Mouse (Mus musculus) liver, embryonic 16.5 days (tissue): ENCODE data around the gene Fbf1. TPM values are rescaled to one million over a fixed set of nuclear protein-coding genes. Genes with fewer than 3 reads are reported as not detected.
A peak's percentile ranks its signal among the peaks of the same experiment; 100 is the strongest.

ENCODE experiments used
- ATAC-seq: fragments of 200-750 bp; cut with Nextera tagmentation; 2 replicates; pipeline ENCODE4 v1.8.0; 2017; ENCODE audit warnings: low read depth, mild to moderate bottlenecking, moderate number of reproducible peaks, moderate library complexity
- H3K27ac ChIP-seq: fragments of 300-500 bp; sonication (generic); 2 replicates; pipeline ENCODE4 v1.5.1; 2014; ENCODE audit warnings: mild to moderate bottlenecking, low read length
- H3K27me3 ChIP-seq: fragments of 300-500 bp; sonication (generic); 2 replicates; pipeline ENCODE4 v1.6.1; 2014; ENCODE audit warnings: low read depth, low read length, mixed read lengths; ENCODE audit not compliant: control insufficient read depth, insufficient read depth
- H3K36me3 ChIP-seq: fragments of 300-500 bp; sonication (generic); 2 replicates; pipeline ENCODE4 v1.6.1; 2014; ENCODE audit warnings: mild to moderate bottlenecking; ENCODE audit not compliant: control insufficient read depth, insufficient read depth
- H3K4me1 ChIP-seq: fragments of 300-500 bp; sonication (generic); 2 replicates; pipeline ENCODE4 v1.6.1; 2014; ENCODE audit warnings: low read depth, low read length, mixed read lengths; ENCODE audit not compliant: control insufficient read depth
- H3K4me2 ChIP-seq: fragments of 300-500 bp; sonication (generic); 2 replicates; pipeline ENCODE4 v1.6.1; 2014; ENCODE audit warnings: low read depth, low read length, mixed read lengths
- H3K4me3 ChIP-seq: fragments of 300-500 bp; sonication (generic); 2 replicates; pipeline ENCODE4 v1.5.1; 2014; ENCODE audit warnings: low read depth, mild to moderate bottlenecking, low read length
- H3K9ac ChIP-seq: fragments of 300-500 bp; sonication (generic); 2 replicates; pipeline ENCODE4 v1.6.1; 2014; ENCODE audit warnings: low read depth, low read length
- H3K9me3 ChIP-seq: fragments of 300-500 bp; sonication (generic); replicated peaks from 2 replicates; pipeline ENCODE4 v1.6.1; 2016; ENCODE audit warnings: low read length; ENCODE audit not compliant: control insufficient read depth
- WGBS: fragments of 180-500 bp; shearing (Covaris S2); extraction: QIAGEN DNeasy Blood & Tissue Kit; methylation state at CpG from one replicate; pipeline ENCODE4 v1.1.7; 2014; ENCODE audit not compliant: insufficient replicate concordance; 5-methylcytosine and 5-hydroxymethylcytosine counted together
- polyA plus RNA-seq: library from polyadenylated mRNA; unstranded; fragments of >200 nt; fragmentation: Nextera tagmentation; extraction: Ambion mirVana; gene quantifications from 2 replicates; pipeline ENCODE4 v1.2.1, GENCODE M21; 2015

Fbf1 gene
- polyA plus RNA-seq, 1 experiment from 2014 or later: 6.6 TPM

DNA sequence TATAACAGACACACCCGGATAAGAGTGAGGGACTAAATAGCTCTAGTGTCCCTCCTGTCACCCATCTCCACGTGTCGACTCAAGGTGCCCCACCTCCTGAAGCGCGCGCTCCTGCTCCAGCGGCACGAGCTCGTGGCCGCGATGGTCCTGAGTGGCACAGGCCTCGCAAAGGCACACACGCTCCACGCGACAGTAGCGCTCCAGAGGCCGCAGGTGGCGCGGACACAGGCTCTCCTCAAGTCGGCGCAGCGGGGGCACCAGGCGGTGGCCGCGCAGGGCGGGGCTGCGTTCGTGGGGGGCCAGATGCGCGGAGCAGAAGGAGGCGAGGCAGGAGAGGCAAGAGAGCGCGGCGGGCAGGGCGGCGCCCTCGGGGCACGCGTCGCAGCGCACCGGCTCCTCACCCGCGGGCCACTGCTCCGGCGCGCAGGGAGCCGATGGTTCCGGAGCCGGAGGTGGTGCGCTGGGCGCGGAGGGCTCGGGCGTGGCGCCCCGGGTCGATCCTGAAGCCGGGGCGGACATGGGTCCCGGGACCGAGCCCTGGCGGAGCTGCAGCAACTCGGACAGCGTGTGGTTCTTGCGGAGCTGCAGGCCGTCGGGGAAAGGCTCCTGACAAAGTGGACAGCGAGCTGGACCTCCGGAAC is 58.4 kb downstream of the Fbf1 start:
- peak overlapping the region; percentile 60 for H3K4me3 ChIP-seq
- peak overlapping the region; percentile 59 for H3K4me2 ChIP-seq
- no peaks in the 10 kb centered on the region for H3K36me3 ChIP-seq
- peak overlapping the region; percentile 61 for H3K9ac ChIP-seq
- WGBS: under 1% methylated on average over 69 of the region's 70 CpGs
- H3K9me3 ChIP-seq: no peaks in the 10 kb centered on the region
- H3K27ac ChIP-seq: peak overlapping the region; percentile 61; the same call in 1 of the 2 replicates
- peaks cover 45% of the 10 kb centered on the region for H3K27me3 ChIP-seq
- peaks cover 36% of the 10 kb centered on the region for H3K4me1 ChIP-seq
- ATAC-seq: no peak

DNA sequence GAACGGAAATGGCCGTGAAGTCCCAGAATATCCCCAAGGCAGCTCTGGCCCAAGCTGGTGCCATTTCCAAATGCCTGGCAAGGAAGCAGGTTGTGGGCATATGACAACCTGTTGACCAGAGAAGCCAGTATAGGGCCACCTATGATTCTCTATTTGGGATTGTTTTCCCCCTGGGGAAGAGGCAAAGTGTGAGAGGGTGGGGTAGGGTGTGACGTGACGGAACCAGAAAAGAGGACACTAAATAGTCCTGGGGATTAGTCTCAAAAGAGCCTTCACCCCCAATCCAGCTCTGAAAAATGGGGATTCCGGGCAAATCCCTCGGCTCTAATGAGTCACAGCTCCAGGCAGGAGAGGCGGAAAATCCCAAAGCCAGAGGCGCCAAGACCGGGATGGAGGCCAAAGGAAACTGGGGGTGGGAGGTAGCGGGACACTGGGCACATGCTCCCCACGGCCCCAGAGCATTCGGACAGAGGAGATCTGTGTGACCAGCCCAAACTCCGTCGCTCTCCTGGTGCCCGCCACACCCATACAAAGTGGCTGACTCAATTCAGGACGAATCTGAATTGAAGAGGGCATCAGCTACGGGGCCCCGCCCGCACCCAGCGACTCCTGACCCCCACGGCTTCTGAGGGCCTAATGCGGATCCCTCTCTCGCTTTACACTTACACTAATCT is 59.4 kb downstream of the Fbf1 start:
- Histone ChIP-seq H3K27ac (no peak overlapping the region), H3K4me3 (peak overlapping the region; percentile 60), H3K36me3 (no peaks in the 10 kb centered on the region), H3K4me2 (peak overlapping the region; percentile 59), H3K27me3 (peaks cover 45% of the 10 kb centered on the region), H3K9me3 (no peaks in the 10 kb centered on the region), H3K4me1 (peaks cover 45% of the 10 kb centered on the region), H3K9ac (no peak overlapping the region)
- 25% methylated on average over 23 of the region's 23 CpGs for WGBS
- no peak for ATAC-seq

DNA sequence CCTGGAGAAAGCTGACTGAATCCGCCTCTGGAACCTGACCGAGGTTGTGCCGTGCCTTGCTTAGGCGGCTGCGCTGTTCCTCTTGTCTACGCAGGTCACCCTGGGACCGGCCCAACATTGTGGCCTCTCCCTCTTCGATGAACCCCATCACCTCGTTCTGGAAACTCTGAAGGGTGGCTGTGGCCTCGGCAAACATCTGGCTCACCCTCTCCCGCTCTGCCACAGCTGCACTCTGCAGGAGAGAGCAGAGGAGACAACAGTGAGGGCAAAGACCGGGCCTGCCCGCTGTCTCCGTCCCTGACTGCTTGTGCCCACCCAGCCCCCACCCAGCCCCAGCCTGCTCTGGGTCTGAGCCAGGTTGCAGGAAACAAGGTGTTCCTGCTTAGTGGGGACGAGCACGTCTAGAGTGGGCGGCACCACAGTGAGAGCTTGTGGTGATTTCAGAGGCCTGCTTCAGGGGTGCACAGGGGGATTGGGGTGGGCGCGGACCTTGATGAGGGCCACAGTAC is 60.1 kb downstream of the Fbf1 start:
- Histone ChIP-seq H3K36me3 (no peaks in the 10 kb centered on the region), H3K9ac (0 out of 2 replicates have a peak overlapping the region, but pooled peaks have one; percentile 7), H3K4me2 (peak overlapping the region; percentile 30), H3K9me3 (no peaks in the 10 kb centered on the region), H3K27ac (no peak overlapping the region), H3K4me3 (no peak overlapping the region; the same call in 1 of the 2 replicates), H3K27me3 (peaks cover 45% of the 10 kb centered on the region), H3K4me1 (peaks cover 48% of the 10 kb centered on the region)
- WGBS: 57% methylated on average over 19 of the region's 19 CpGs
- no peak for ATAC-seq

GRCm38 (mm10) chr11:116106963-116107776 is 60.8 kb downstream of the Fbf1 start:
- no peaks in the 10 kb centered on the region for H3K36me3 ChIP-seq
- H3K4me2 ChIP-seq: peak overlapping the region; percentile 30; the same call in 1 of the 2 replicates
- peaks cover 51% of the 10 kb centered on the region for H3K4me1 ChIP-seq
- H3K27ac ChIP-seq: no peak overlapping the region
- no peak for ATAC-seq
- 42% methylated on average over 14 of the region's 14 CpGs for WGBS
- peaks cover 45% of the 10 kb centered on the region for H3K27me3 ChIP-seq
- H3K9me3 ChIP-seq: no peaks in the 10 kb centered on the region
- no peak overlapping the region for H3K4me3 ChIP-seq
- no peak overlapping the region; the same call in 1 of the 2 replicates for H3K9ac ChIP-seq

DNA sequence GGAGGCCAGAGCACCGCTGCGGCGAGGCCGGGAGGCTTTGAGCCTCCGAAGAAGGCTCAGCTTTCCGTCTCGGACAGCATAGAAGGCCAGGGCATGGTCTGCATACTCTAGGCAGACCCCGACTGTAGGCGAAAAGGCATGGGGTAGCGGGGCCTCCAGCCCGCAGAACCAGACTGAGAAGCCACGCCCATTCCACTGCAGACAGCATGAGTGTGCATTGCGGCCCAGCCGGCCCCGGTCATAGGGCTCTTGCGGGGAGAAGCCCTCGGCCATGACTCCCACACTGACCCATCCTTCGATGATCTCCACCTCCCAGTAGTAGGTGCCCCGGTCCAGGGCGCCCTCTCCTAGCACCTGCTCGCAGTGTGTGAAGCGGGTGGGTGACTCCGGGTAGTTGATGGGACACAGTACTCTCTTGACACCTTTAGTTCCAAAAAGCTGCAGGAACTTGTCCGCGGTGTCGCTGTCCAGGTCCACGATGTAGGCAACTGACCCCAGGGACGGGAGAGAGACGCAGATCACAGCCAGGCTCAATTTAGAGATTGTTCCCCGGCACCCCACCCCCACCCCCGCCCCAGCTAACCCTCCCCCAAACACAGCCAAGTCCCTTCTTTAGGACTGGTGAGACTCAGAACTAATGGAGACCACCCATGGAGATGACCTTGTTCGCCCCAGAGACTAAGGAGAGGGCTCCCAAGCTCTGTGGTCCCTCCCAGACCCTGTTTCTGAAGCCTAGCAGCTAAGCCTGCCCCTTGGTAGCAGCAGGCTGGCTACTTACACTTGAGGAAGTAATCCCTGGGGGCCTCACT is 61.6 kb downstream of the Fbf1 start:
- peak overlapping the region; percentile 18; the same call in 1 of the 2 replicates for H3K4me2 ChIP-seq
- H3K9ac ChIP-seq: no peak overlapping the region
- no peaks in the 10 kb centered on the region for H3K36me3 ChIP-seq
- peaks cover 41% of the 10 kb centered on the region for H3K27me3 ChIP-seq
- 32% methylated on average over 32 of the region's 32 CpGs for WGBS
- H3K9me3 ChIP-seq: no peaks in the 10 kb centered on the region
- ATAC-seq: no peak
- H3K4me3 ChIP-seq: no peak overlapping the region
- peaks cover 59% of the 10 kb centered on the region for H3K4me1 ChIP-seq
- H3K27ac ChIP-seq: no peak overlapping the region

DNA sequence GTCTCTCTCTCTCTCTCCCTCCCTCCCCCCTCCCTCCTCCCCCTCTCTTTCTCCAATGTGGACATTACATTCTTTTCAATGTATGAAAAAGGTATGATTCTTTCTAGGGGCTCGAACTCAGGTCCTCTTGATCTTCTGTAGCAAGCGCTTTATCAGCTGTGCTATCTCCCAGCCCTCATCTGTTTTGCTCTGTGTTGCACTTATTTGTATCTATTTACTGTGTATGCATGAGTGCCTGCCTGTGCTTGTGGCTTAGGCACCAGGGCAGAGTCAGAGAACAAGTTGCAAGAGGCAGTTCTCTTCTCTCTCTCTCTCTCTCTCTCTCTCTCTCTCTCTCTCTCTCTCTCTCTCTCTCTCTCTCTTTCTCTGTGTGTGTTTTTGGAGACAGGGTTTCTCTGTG is 62.9 kb downstream of the Fbf1 start:
- Histone ChIP-seq H3K27ac (no peak overlapping the region), H3K4me1 (peaks cover 69% of the 10 kb centered on the region), H3K9ac (no peak overlapping the region), H3K9me3 (no peaks in the 10 kb centered on the region), H3K27me3 (peaks cover 30% of the 10 kb centered on the region), H3K4me3 (no peak overlapping the region), H3K36me3 (no peaks in the 10 kb centered on the region), H3K4me2 (no peak overlapping the region)
- WGBS: 64% methylated on average over 2 of the region's 2 CpGs
- ATAC-seq: no peak

GRCm38 (mm10) chr11:116104006-116104646 is 63.8 kb downstream of the Fbf1 start:
- peaks cover 71% of the 10 kb centered on the region for H3K4me1 ChIP-seq
- 29% methylated on average over 14 of the region's 14 CpGs for WGBS
- H3K27ac ChIP-seq: peak overlapping the region; percentile 71
- no peaks in the 10 kb centered on the region for H3K9me3 ChIP-seq
- H3K9ac ChIP-seq: no peak overlapping the region
- no peaks in the 10 kb centered on the region for H3K36me3 ChIP-seq
- no peak overlapping the region for H3K4me3 ChIP-seq
- H3K27me3 ChIP-seq: peaks cover 21% of the 10 kb centered on the region
- peak; percentile 69 for ATAC-seq
- H3K4me2 ChIP-seq: no peak overlapping the region

DNA sequence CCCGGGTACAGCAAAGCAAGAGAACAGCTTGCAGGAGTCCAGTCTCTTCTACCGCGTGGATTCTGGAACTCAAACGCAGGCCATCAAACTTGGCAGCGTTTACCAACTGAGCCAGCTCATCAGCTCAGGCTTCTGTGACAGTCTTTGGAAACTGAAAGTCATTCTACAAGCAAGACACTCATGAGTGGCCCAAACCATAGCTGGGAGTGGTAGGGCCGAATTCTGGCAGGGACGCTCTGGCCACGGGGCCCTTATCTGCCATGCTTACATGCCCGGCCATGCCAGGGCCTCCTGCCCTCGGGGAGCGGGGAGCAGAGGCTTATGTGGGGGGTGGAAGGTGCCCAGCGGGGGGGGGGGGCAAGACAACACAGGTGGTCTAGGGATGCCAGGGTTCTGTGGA is 64.4 kb downstream of the Fbf1 start:
- ATAC-seq: no peak
- H3K4me3 ChIP-seq: no peak overlapping the region
- H3K4me1 ChIP-seq: peaks cover 72% of the 10 kb centered on the region
- no peak overlapping the region for H3K4me2 ChIP-seq
- no peaks in the 10 kb centered on the region for H3K9me3 ChIP-seq
- no peak overlapping the region; the same call in 1 of the 2 replicates for H3K27ac ChIP-seq
- no peak overlapping the region for H3K9ac ChIP-seq
- peaks cover 15% of the 10 kb centered on the region for H3K27me3 ChIP-seq
- no peaks in the 10 kb centered on the region for H3K36me3 ChIP-seq
- 56% methylated on average over 12 of the region's 12 CpGs for WGBS
